Mouse (Mus musculus): ENCODE measurements around the gene Ptprg. TPM values are rescaled to one million over a fixed set of nuclear protein-coding genes. Genes with fewer than 3 reads are reported as not detected.

The Ptprg gene
- polyA plus RNA-seq, 1 experiment from 2014 or later, result 26.5 TPM

GRCm38 (mm10) chr14:12203081-12203480, 649.7 kb downstream of the Ptprg start:
- H3K27me3 ChIP-seq (ENCODE audit: control insufficient read depth, insufficient read depth, low read depth, low read length), result no peaks in the 10 kb centered on the region
- H3K27ac ChIP-seq (ENCODE audit: low read length), result no peak overlapping the region
- no peaks in the 10 kb centered on the region for H3K9me3 ChIP-seq (ENCODE audit: control insufficient read depth, low read length)
- H3K4me1 ChIP-seq (replicated peaks; ENCODE audit: control insufficient read depth, insufficient read depth, low read length), result peaks cover 8% of the 10 kb centered on the region; the same call in 1 of the 2 replicates
- H3K9ac ChIP-seq (ENCODE audit: low read length), result no peak overlapping the region
- H3K36me3 ChIP-seq (ENCODE audit: control insufficient read depth, insufficient read depth, low read length), result no peaks in the 10 kb centered on the region
- 89% methylated on average over 7 of the region's 7 CpGs for WGBS
- H3K4me2 ChIP-seq (ENCODE audit: low read depth, low read length), result no peak overlapping the region
- H3K4me3 ChIP-seq (ENCODE audit: low read length), result no peak overlapping the region
- ATAC-seq (ENCODE audit: low read depth), result no peak

- no peaks in the 10 kb centered on the region for H3K27me3 ChIP-seq (ENCODE audit: control insufficient read depth, insufficient read depth, low read depth, low read length)
- H3K9ac ChIP-seq (ENCODE audit: low read length), result no peak overlapping the region
- no peak overlapping the region for H3K4me2 ChIP-seq (ENCODE audit: low read depth, low read length)
- no peaks in the 10 kb centered on the region for H3K4me1 ChIP-seq (replicated peaks; ENCODE audit: control insufficient read depth, insufficient read depth, low read length)
- H3K9me3 ChIP-seq (ENCODE audit: control insufficient read depth, low read length), result no peaks in the 10 kb centered on the region
- ATAC-seq (ENCODE audit: low read depth), result no peak
- H3K4me3 ChIP-seq (ENCODE audit: low read length), result no peak overlapping the region
- H3K27ac ChIP-seq (ENCODE audit: low read length), result no peak overlapping the region
- no peaks in the 10 kb centered on the region for H3K36me3 ChIP-seq (ENCODE audit: control insufficient read depth, insufficient read depth, low read length)
- 54% methylated on average over 2 of the region's 2 CpGs for WGBS
These were observed 652.8 kb downstream of the Ptprg start for GRCm38 (mm10) chr14:12206138-12206537.

DNA sequence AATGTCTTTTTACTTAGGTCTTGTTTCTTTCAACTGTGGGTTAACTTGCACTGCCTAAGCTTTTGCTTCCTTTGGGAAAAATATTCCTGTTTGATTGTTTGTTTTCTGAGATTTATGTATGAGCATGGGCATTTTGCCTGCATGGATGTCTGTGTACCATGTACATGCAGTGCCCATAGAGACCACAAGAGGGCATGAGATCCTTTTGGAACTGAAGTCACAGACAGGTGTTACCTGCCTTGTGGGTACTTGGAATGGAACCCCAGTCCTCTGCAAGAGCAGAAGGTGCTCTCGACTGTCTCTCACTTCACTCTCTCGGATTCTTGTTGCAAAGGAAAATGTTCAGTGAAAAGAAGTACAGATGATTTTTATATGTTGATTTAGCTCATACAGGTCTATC, 655.2 kb downstream of the Ptprg start:
- H3K4me2 ChIP-seq (ENCODE audit: low read depth, low read length), result no peak overlapping the region
- H3K9ac ChIP-seq (ENCODE audit: low read length), result no peak overlapping the region
- WGBS, result 89% methylated on average over 2 of the region's 2 CpGs
- H3K4me3 ChIP-seq (ENCODE audit: low read length), result no peak overlapping the region
- no peaks in the 10 kb centered on the region for H3K4me1 ChIP-seq (replicated peaks; ENCODE audit: control insufficient read depth, insufficient read depth, low read length)
- no peak for ATAC-seq (ENCODE audit: low read depth)
- no peaks in the 10 kb centered on the region for H3K27me3 ChIP-seq (ENCODE audit: control insufficient read depth, insufficient read depth, low read depth, low read length)
- peaks cover 3% of the 10 kb centered on the region; the same call in 1 of the 2 replicates for H3K36me3 ChIP-seq (ENCODE audit: control insufficient read depth, insufficient read depth, low read length)
- H3K9me3 ChIP-seq (ENCODE audit: control insufficient read depth, low read length), result no peaks in the 10 kb centered on the region
- H3K27ac ChIP-seq (ENCODE audit: low read length), result no peak overlapping the region

GRCm38 (mm10) chr14:12218544-12219150, 665.3 kb downstream of the Ptprg start:
- ATAC-seq (ENCODE audit: low read depth), result no peak
- H3K4me3 ChIP-seq (ENCODE audit: low read length), result no peak overlapping the region
- WGBS, result 77% methylated on average over 16 of the region's 16 CpGs

DNA sequence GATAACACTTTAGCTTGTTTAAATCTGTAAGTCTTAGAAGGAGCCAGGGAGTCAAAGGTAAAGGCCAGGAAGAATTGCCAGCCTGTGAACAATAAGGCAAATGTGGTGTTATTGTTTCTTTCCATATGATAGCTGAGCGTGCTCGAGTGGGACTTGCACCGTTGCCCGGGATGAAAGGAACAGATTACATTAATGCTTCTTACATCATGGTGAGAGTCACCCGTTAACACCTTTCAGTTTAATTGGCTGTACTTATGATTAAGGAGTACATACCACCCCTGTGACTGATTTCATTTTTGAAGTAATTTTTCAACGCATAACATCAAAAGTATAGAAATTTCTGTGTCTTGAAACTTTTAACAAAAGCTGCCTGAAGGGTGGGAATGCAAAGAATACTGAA, 666.5 kb downstream of the Ptprg start:
- no peak overlapping the region for H3K4me2 ChIP-seq (ENCODE audit: low read depth, low read length)
- H3K27me3 ChIP-seq (ENCODE audit: control insufficient read depth, insufficient read depth, low read depth, low read length), result no peaks in the 10 kb centered on the region
- peaks cover 4% of the 10 kb centered on the region; the same call in 1 of the 2 replicates for H3K36me3 ChIP-seq (ENCODE audit: control insufficient read depth, insufficient read depth, low read length)
- H3K9ac ChIP-seq (ENCODE audit: low read length), result no peak overlapping the region
- no peak overlapping the region for H3K4me3 ChIP-seq (ENCODE audit: low read length)
- no peaks in the 10 kb centered on the region for H3K4me1 ChIP-seq (replicated peaks; ENCODE audit: control insufficient read depth, insufficient read depth, low read length)
- WGBS, result 76% methylated on average over 6 of the region's 6 CpGs
- no peak for ATAC-seq (ENCODE audit: low read depth)
- no peak overlapping the region for H3K27ac ChIP-seq (ENCODE audit: low read length)
- no peaks in the 10 kb centered on the region for H3K9me3 ChIP-seq (ENCODE audit: control insufficient read depth, low read length)

More at GRCm38 (mm10) chr14:12218544-12219150, 665.3 kb downstream of the Ptprg start:
- Histone ChIP-seq H3K36me3 (ENCODE audit: control insufficient read depth, insufficient read depth, low read length) (peaks cover 4% of the 10 kb centered on the region; the same call in 1 of the 2 replicates), H3K4me2 (ENCODE audit: low read depth, low read length) (no peak overlapping the region), H3K27me3 (ENCODE audit: control insufficient read depth, insufficient read depth, low read depth, low read length) (no peaks in the 10 kb centered on the region), H3K27ac (ENCODE audit: low read length) (no peak overlapping the region), H3K9ac (ENCODE audit: low read length) (no peak overlapping the region), H3K4me1 (replicated peaks; ENCODE audit: control insufficient read depth, insufficient read depth, low read length) (no peaks in the 10 kb centered on the region), H3K9me3 (ENCODE audit: control insufficient read depth, low read length) (no peaks in the 10 kb centered on the region)

DNA sequence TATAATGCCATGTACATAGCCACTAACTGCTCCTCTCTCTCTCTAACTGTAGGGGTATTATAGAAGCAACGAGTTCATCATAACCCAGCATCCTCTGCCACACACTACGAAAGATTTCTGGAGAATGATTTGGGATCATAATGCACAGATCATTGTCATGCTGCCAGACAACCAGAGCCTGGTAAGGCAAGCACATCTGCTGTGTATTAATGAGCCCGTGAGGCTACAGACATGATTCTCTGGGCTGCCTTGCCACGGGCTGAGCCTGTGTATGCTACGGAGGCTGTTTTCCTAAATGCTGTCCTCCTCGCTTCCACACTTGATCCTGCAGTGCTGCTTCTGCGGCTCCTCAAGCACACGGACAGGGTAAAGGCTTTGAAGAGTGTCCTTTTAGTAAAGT, 667.2 kb downstream of the Ptprg start:
- no peak for ATAC-seq (ENCODE audit: low read depth)
- WGBS, result 84% methylated on average over 8 of the region's 8 CpGs
- H3K27ac ChIP-seq (ENCODE audit: low read length), result no peak overlapping the region

GRCm38 (mm10) chr14:12221571-12221970, 668.2 kb downstream of the Ptprg start:
- Histone ChIP-seq H3K27me3 (ENCODE audit: control insufficient read depth, insufficient read depth, low read depth, low read length) (no peaks in the 10 kb centered on the region), H3K27ac (ENCODE audit: low read length) (no peak overlapping the region), H3K4me1 (replicated peaks; ENCODE audit: control insufficient read depth, insufficient read depth, low read length) (no peaks in the 10 kb centered on the region), H3K36me3 (ENCODE audit: control insufficient read depth, insufficient read depth, low read length) (peaks cover 6% of the 10 kb centered on the region), H3K4me3 (ENCODE audit: low read length) (no peak overlapping the region), H3K4me2 (ENCODE audit: low read depth, low read length) (no peak overlapping the region), H3K9ac (ENCODE audit: low read length) (no peak overlapping the region), H3K9me3 (ENCODE audit: control insufficient read depth, low read length) (no peaks in the 10 kb centered on the region)
- 77% methylated on average over 5 of the region's 5 CpGs for WGBS
- ATAC-seq (ENCODE audit: low read depth), result no peak

More for the DNA sequence above, 667.2 kb downstream of the Ptprg start:
- no peaks in the 10 kb centered on the region for H3K4me1 ChIP-seq (replicated peaks; ENCODE audit: control insufficient read depth, insufficient read depth, low read length)
- no peaks in the 10 kb centered on the region for H3K27me3 ChIP-seq (ENCODE audit: control insufficient read depth, insufficient read depth, low read depth, low read length)
- H3K4me2 ChIP-seq (ENCODE audit: low read depth, low read length), result no peak overlapping the region
- peaks cover 4% of the 10 kb centered on the region; the same call in 1 of the 2 replicates for H3K36me3 ChIP-seq (ENCODE audit: control insufficient read depth, insufficient read depth, low read length)
- no peak overlapping the region for H3K9ac ChIP-seq (ENCODE audit: low read length)
- no peak overlapping the region for H3K4me3 ChIP-seq (ENCODE audit: low read length)
- H3K9me3 ChIP-seq (ENCODE audit: control insufficient read depth, low read length), result no peaks in the 10 kb centered on the region

DNA sequence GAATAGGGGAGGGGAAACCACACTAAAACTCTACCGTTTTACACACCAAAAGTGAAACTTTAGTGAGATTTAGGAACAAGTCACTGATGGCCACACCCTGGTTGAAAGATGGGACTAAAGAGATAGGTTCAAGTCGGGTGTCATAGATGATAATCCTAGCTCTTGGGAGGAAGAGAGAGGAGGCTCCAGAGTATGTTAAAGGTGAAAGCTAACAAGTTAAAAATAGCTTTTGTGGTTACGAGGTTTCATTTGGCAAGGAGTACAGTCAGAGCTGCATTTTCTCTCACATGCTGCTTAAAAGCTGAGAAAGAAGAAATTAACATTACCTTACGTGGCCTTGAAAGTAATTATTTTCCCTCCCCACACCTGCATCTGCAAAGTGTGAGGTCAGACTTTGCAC, 690.4 kb downstream of the Ptprg start:
- no peak overlapping the region for H3K4me3 ChIP-seq (ENCODE audit: low read length)
- H3K4me1 ChIP-seq (replicated peaks; ENCODE audit: control insufficient read depth, insufficient read depth, low read length), result no peaks in the 10 kb centered on the region
- no peak overlapping the region for H3K27ac ChIP-seq (ENCODE audit: low read length)
- H3K36me3 ChIP-seq (ENCODE audit: control insufficient read depth, insufficient read depth, low read length), result no peaks in the 10 kb centered on the region
- no peak for ATAC-seq (ENCODE audit: low read depth)
- H3K27me3 ChIP-seq (ENCODE audit: control insufficient read depth, insufficient read depth, low read depth, low read length), result no peaks in the 10 kb centered on the region
- no peak overlapping the region for H3K4me2 ChIP-seq (ENCODE audit: low read depth, low read length)
- 58% methylated on average over 4 of the region's 4 CpGs for WGBS
- no peak overlapping the region for H3K9ac ChIP-seq (ENCODE audit: low read length)
- H3K9me3 ChIP-seq (ENCODE audit: control insufficient read depth, low read length), result no peaks in the 10 kb centered on the region

GRCm38 (mm10) chr14:12276031-12276430, 722.7 kb downstream of the Ptprg start:
- 56% methylated on average over 3 of the region's 3 CpGs for WGBS
- no peak for ATAC-seq (ENCODE audit: low read depth)
- Histone ChIP-seq H3K9ac (ENCODE audit: low read length) (no peak overlapping the region), H3K36me3 (ENCODE audit: control insufficient read depth, insufficient read depth, low read length) (no peaks in the 10 kb centered on the region), H3K4me2 (ENCODE audit: low read depth, low read length) (no peak overlapping the region), H3K4me3 (ENCODE audit: low read length) (no peak overlapping the region), H3K9me3 (ENCODE audit: control insufficient read depth, low read length) (no peaks in the 10 kb centered on the region), H3K27me3 (ENCODE audit: control insufficient read depth, insufficient read depth, low read depth, low read length) (no peaks in the 10 kb centered on the region), H3K27ac (ENCODE audit: low read length) (no peak overlapping the region), H3K4me1 (replicated peaks; ENCODE audit: control insufficient read depth, insufficient read depth, low read length) (no peaks in the 10 kb centered on the region)
